Mouse (Mus musculus): ENCODE results near the gene Eng. TPM values are rescaled to one million over a fixed set of nuclear protein-coding genes. Genes with fewer than 3 reads are reported as not detected.

Gene Eng
- polyA plus RNA-seq, 1 experiment from 2014 or later, result 82.1 TPM

DNA sequence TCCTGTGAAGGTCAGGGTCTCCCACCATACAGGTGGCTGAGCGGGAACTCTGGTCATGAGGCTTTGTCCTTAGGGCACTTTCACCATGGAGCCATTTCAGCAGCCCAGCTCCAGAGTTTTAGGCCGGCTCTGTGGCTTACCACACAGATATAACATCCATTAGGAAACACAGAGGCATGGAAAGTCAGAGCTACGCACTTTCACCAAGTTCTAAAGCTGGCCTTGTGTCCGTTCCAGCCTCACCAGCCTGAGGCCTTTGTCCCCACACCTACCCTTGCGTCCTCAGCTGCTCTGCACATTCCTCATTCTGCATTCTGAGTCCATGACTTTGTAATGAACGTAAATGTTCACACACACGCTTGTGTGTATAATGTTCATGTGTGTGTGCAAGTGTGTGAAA is 58.6 kb downstream of the Eng start:
- Histone ChIP-seq H3K27me3 (no peaks in the 10 kb centered on the region), H3K4me1 (peaks cover 17% of the 10 kb centered on the region; the same call in 1 of the 2 replicates), H3K4me2 (no peak overlapping the region), H3K9me3 (replicated peaks) (no peaks in the 10 kb centered on the region), H3K4me3 (replicated peaks) (no peak overlapping the region), H3K36me3 (peaks cover 79% of the 10 kb centered on the region), H3K27ac (peak overlapping the region; percentile 64), H3K9ac (no peak overlapping the region)
- ATAC-seq (replicated peaks; ENCODE audit: low FRiP score), result no peak
- 94% methylated on average over 7 of the region's 7 CpGs for WGBS

DNA sequence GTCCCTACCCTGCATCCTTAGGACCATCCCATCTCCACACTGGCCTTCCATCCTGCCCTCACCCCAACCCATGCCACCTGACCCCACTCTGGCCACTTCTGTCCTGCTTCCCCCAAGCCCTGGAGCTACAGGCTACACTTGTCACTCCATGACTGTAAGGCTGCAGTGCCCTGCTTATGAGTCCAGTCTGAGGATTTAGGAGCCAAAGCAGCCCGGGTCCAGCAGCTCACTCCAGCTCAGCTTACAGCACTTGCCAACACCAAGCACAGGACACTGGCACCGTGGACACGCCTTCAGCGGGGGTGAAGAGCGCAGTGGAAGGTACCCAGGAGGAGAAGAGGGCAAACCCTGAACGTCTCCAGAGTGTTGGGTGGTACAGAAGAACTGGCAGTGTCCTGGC is 60.6 kb downstream of the Eng start:
- Histone ChIP-seq H3K27ac (no peak overlapping the region), H3K27me3 (no peaks in the 10 kb centered on the region), H3K4me1 (peaks cover 21% of the 10 kb centered on the region), H3K36me3 (peaks cover 93% of the 10 kb centered on the region), H3K9me3 (replicated peaks) (no peaks in the 10 kb centered on the region), H3K9ac (no peak overlapping the region), H3K4me2 (no peak overlapping the region), H3K4me3 (replicated peaks) (no peak overlapping the region)
- ATAC-seq (replicated peaks; ENCODE audit: low FRiP score), result no peak
- 94% methylated on average over 6 of the region's 6 CpGs for WGBS

DNA sequence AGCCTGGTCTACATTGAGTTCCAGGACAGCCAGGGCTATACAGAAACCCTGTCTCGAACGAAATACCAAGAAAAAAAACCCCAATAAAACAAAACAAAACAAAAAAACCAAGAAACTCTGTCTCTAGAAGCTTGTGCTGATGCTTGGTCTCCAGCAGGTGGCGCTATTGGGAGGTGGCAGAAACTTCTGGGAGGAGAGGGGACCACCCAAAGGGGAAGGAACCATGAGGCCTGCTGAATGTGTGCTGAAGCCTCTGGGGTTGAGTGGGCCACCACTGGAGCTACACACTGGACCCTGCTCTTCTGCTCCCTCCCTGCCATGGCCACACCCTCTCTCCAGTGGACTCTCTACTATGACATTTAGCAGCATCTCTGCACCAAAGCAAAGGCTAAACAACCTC is 62.2 kb downstream of the Eng start:
- Histone ChIP-seq H3K27me3 (no peaks in the 10 kb centered on the region), H3K9ac (no peak overlapping the region), H3K4me2 (no peak overlapping the region), H3K36me3 (peaks cover 77% of the 10 kb centered on the region), H3K4me3 (replicated peaks) (no peak overlapping the region), H3K9me3 (replicated peaks) (no peaks in the 10 kb centered on the region), H3K4me1 (peaks cover 23% of the 10 kb centered on the region), H3K27ac (no peak overlapping the region)
- ATAC-seq (replicated peaks; ENCODE audit: low FRiP score), result no peak
- 39% methylated on average over 3 of the region's 3 CpGs for WGBS

DNA sequence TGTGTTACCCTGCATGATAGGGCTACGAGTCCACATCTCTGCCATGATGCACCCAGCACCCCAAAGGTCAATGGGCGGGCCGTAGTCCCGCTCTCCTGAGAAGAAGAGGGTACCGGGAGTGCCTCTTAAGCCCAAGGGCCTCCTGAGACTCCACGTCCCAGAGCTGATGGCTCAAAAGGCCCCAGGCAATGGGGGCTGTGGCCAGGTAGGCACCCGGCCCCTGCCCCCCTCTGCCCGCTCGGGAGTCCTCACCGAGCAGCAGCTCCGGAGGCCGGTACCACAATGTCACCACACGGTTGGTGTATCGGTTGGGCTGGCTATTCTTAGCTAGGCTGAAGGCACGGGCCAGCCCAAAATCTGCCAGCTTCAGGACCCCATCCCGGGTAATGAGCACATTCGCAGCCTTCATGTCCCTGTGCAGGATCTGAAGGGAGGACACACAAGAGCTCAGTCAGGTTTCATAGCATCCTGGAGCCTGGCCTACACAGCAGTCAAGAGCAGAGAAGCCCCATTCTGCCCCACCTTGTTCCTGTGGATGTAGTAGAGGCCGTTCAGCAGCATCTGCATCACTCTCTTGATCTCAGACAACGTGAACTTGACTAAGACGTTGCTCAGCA is 63.2 kb downstream of the Eng start:
- Histone ChIP-seq H3K36me3 (peaks cover 67% of the 10 kb centered on the region), H3K9me3 (replicated peaks) (no peaks in the 10 kb centered on the region), H3K4me3 (replicated peaks) (no peak overlapping the region), H3K27ac (no peak overlapping the region), H3K4me1 (peaks cover 29% of the 10 kb centered on the region), H3K4me2 (no peak overlapping the region), H3K9ac (no peak overlapping the region), H3K27me3 (no peaks in the 10 kb centered on the region)
- 92% methylated on average over 20 of the region's 20 CpGs for WGBS
- no peak for ATAC-seq (replicated peaks; ENCODE audit: low FRiP score)

DNA sequence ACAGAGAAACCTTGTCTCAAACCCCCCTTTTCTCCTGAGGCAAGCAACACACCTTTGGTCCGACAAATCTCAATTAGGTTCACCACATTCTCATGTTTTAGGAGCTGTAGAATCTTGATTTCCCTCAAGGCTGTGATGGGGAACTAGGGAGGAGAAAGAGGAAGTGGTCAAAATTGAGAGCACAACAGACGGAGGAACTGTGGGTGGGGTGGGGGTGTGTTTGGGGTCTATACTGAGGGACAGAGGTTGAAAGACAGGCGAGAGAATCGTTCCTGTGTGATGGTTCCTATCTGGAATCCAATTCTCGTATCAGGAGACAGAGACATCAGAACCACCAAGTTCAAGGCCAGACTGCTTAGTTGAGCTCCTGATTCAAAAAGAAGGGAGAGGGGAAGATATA is 64.0 kb downstream of the Eng start:
- H3K4me1 ChIP-seq, result peaks cover 35% of the 10 kb centered on the region
- no peak for ATAC-seq (replicated peaks; ENCODE audit: low FRiP score)
- no peak overlapping the region for H3K9ac ChIP-seq
- no peaks in the 10 kb centered on the region for H3K9me3 ChIP-seq (replicated peaks)
- H3K4me3 ChIP-seq (replicated peaks), result no peak overlapping the region
- H3K4me2 ChIP-seq, result no peak overlapping the region
- no peak overlapping the region for H3K27ac ChIP-seq
- peaks cover 59% of the 10 kb centered on the region for H3K36me3 ChIP-seq
- 84% methylated on average over 5 of the region's 5 CpGs for WGBS
- no peaks in the 10 kb centered on the region for H3K27me3 ChIP-seq

DNA sequence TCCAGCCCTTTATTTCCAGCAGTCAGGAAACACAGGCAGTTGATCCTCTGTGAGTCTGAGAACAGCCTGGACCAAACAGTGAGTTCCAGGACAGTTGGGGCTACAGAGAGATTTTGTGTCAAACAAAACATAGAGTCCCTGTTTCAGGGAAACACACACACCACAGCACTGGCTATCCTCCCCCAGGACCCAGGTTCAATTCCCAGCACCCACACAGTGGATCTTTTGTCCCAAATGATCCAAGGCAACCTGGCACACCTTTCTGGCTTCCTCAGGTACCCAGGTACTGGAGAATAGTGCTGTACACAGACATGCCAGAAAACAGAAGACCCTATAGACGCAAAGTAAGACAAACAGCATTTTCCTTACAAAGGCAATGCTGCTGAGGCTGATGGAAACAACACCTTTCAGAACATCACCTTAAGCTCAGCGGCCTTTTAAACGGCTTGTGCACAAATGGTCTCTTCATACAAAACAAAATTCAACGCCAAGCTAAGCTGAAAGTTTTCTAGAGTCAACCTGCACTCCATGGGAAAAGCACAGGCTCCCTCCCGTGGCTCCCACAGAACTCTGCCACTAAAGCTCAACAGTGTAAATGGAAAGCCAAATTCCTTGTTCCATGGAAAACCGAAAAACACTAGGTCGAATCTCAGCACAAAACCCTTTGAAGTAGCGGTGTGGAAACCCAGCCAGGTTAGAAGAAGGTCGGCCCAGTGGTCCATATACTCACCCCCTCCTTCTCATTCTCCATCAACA is 65.1 kb downstream of the Eng start:
- H3K4me1 ChIP-seq, result peaks cover 35% of the 10 kb centered on the region
- peaks cover 49% of the 10 kb centered on the region for H3K36me3 ChIP-seq
- H3K4me2 ChIP-seq, result peak overlapping the region; percentile 67
- H3K9ac ChIP-seq, result peak overlapping the region; percentile 84
- H3K27me3 ChIP-seq, result no peaks in the 10 kb centered on the region
- no peak for ATAC-seq (replicated peaks; ENCODE audit: low FRiP score)
- peak overlapping the region; percentile 99 for H3K27ac ChIP-seq
- 21% methylated on average over 9 of the region's 9 CpGs for WGBS
- H3K4me3 ChIP-seq (replicated peaks), result peak overlapping the region; percentile 81
- H3K9me3 ChIP-seq (replicated peaks), result no peaks in the 10 kb centered on the region

DNA sequence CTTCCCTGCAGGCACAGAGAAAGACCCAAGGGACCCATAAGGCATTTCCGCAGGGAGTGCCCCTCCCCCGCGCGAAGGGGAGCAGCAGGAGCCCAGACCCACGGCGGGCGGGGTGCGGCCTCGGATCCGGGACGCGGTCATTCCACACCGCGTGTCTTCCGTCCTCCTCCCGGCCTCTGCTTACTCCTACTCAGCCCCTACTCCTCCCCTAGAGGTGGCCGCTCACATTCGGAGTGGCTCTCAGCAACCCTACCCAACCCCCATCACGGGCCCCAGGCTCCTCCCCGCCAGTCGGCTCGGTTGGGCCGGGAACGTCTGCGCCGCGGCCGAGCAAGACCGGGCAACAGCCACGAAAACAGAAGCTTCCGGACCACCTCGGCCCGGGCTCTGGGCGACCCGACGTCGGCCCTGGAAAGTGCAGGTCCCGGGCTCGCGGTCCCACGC is 65.7 kb downstream of the Eng start:
- H3K4me3 ChIP-seq (replicated peaks), result peak overlapping the region; percentile 81
- peak overlapping the region; percentile 84 for H3K9ac ChIP-seq
- peak; percentile 74 for ATAC-seq (replicated peaks; ENCODE audit: low FRiP score)
- H3K36me3 ChIP-seq, result peaks cover 42% of the 10 kb centered on the region
- H3K27me3 ChIP-seq, result no peaks in the 10 kb centered on the region
- peak overlapping the region; percentile 67 for H3K4me2 ChIP-seq
- no peaks in the 10 kb centered on the region for H3K9me3 ChIP-seq (replicated peaks)
- under 1% methylated on average over 41 of the region's 41 CpGs for WGBS
- peak overlapping the region; percentile 99 for H3K27ac ChIP-seq
- H3K4me1 ChIP-seq, result peaks cover 35% of the 10 kb centered on the region

DNA sequence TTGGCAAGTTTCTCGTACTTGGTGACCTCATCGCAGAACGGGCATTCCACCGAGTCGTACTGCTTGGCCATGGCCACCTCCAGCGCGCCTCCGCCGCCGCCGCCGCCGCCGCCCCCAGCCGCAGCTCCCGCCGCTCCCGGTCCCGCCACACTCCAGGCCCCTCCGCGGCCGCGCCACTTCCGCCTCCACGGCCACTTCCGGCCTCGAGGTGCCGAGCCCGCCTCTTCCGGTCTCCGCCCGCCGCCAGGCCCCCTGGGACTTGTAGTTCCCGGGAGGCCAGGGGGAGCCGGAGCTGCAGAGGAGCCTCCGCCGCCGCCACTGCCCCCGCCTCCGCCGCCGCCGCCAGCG is 66.2 kb downstream of the Eng start:
- no peaks in the 10 kb centered on the region for H3K9me3 ChIP-seq (replicated peaks)
- peak; percentile 93 for ATAC-seq (replicated peaks; ENCODE audit: low FRiP score)

DNA sequence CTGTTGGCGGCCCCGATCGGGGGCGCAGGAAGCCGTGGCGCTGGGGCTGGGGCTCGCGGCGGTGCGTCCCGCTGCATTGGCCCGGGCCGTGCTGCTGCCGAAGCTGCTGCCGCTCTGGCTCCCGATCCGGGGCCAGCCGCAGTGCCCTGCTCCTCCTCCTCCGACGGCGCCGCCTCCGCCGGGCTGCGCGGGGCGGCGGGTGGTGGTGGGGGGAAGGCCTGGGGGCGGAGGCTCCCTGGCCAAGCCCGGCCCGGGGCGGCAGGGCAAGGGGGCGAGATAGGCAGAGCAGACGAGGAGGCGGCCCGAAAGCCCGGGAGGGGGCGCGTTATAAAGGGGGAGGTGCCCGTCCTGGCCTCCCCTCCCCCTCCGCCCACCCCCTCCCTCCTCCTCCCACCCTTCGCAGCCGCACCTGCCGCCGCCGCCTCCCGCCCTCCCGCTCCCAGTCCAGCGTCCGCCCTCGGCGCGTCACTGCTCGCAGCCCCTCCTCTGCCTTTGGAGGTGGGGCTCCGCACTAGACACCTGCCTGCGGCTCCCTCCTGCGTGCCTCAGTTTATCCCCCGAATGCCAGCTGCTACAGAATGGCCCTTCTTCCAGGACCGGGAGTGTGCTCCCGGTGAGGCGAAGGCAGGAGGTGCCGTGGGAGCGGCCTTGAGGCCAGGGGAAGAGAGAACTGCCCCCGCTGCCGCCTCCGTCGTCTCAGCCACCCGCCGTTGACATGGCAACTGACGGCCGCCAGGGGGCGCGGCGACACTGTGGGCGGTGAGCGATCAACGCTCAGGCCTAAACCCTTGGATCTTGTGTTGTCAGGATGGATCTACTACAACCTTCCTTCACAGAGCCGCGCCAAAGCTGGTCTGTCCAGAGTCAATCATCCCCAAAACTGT is 66.8 kb downstream of the Eng start, which contains the start of gene Cdk9:
Gene Cdk9 (minus strand): TSS at position 143 of the 884 bp plus-strand sequence.
- Histone ChIP-seq H3K9ac (peak within 1 kb of the TSS; percentile 84), H3K4me3 (replicated peaks) (peak within 1 kb of the TSS; percentile 81), H3K27ac (peak within 1 kb of the TSS; percentile 99), H3K36me3 (peaks cover 32% of the 10 kb centered on the region), H3K4me2 (peak within 1 kb of the TSS; percentile 67), H3K27me3 (no peaks in the 10 kb centered on the region), H3K4me1 (peaks cover 35% of the 10 kb centered on the region), H3K9me3 (replicated peaks) (no peaks in the 10 kb centered on the region)
- peak; percentile 88 for ATAC-seq (replicated peaks; ENCODE audit: low FRiP score)
- WGBS, result 0% methylated on average over 43 of the region's 79 CpGs

More for the DNA sequence above, 66.2 kb downstream of the Eng start:
- WGBS, result under 1% methylated on average over 44 of the region's 44 CpGs
- H3K27me3 ChIP-seq, result no peaks in the 10 kb centered on the region
- peak overlapping the region; percentile 67 for H3K4me2 ChIP-seq
- H3K4me3 ChIP-seq (replicated peaks), result peak overlapping the region; percentile 81
- peak overlapping the region; percentile 99 for H3K27ac ChIP-seq
- peak overlapping the region; percentile 84 for H3K9ac ChIP-seq
- peaks cover 38% of the 10 kb centered on the region for H3K36me3 ChIP-seq
- peaks cover 35% of the 10 kb centered on the region for H3K4me1 ChIP-seq

DNA sequence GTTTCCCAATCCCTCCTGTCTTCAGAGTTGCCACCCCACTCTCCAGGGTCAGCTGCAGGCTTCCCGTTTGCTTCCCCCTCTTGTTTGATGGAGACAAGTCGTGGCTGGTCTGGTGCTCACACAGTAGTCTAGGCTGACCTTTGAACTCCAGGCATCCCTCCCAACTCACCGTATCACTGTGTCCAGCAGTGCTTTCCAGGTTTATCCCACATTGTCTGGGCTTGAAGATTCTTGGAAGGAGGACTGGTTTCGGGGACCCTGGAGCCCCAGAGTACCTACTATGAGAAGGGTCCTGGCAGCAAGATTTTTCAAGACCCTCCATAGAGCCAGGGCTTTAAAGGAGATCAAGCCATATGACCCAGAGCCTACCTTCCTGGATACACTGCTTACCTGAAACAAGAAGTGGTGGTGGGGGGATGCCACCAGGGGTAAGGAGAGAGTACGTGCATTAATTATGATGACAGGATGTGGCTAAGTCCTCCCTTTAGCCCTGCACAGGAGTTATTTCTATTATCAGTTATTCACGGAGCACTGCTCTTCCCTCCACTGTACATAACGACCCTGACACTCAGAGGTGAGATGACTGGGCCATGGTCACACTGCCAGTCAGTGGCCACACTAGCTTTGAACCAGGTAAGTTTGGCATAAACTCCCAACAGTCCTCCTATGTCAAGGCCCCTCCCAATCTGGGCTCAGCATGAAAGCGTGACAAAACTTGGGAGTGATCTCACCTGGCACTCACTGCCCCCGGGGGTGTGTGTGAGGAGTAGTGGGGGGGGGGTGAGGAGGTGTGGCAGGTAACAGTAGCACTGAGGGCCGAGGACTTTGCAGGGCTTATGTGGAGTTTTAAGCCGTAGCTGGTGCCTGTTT is 68.0 kb downstream of the Eng start:
- no peak for ATAC-seq (replicated peaks; ENCODE audit: low FRiP score)
- WGBS, result 51% methylated on average over 11 of the region's 11 CpGs
- H3K4me2 ChIP-seq, result peak overlapping the region; percentile 67
- H3K4me1 ChIP-seq, result peaks cover 35% of the 10 kb centered on the region
- H3K9ac ChIP-seq, result no peak overlapping the region
- peak overlapping the region; percentile 99 for H3K27ac ChIP-seq
- H3K9me3 ChIP-seq (replicated peaks), result no peaks in the 10 kb centered on the region
- peak overlapping the region; percentile 81; the same call in 1 of the 2 replicates for H3K4me3 ChIP-seq (replicated peaks)
- peaks cover 20% of the 10 kb centered on the region for H3K36me3 ChIP-seq
- no peaks in the 10 kb centered on the region for H3K27me3 ChIP-seq

DNA sequence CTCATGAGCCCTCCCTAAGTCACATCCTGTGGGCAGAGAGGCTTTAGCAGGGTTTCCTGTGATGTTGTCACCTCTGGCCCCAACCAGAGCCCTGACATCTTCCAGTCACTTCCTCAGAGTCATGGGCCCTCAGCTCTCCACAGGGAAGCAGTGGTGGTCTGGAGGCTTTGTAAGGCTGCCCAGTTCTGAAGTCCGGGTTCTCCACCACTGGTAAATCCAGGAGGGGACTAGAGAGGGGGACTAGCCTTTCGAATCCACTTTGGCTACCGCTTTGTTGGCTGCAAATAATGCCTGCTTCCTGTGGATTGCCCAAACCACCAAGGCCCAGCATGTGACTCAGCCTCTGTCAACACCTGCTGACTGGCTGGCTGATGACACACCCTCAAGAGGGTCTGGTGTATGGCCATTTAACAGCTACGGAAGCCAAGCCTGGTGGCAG is 68.6 kb downstream of the Eng start:
- Histone ChIP-seq H3K27ac (peak overlapping the region; percentile 9; the same call in 1 of the 2 replicates), H3K4me2 (no peak overlapping the region), H3K9me3 (replicated peaks) (no peaks in the 10 kb centered on the region), H3K9ac (no peak overlapping the region), H3K4me1 (peaks cover 30% of the 10 kb centered on the region), H3K27me3 (no peaks in the 10 kb centered on the region), H3K4me3 (replicated peaks) (no peak overlapping the region), H3K36me3 (peaks cover 14% of the 10 kb centered on the region)
- ATAC-seq (replicated peaks; ENCODE audit: low FRiP score), result no peak
- 70% methylated on average over 4 of the region's 4 CpGs for WGBS
